Mouse (Mus musculus): ENCODE data around the gene Vmn1r149. TPM values are rescaled to one million over a fixed set of nuclear protein-coding genes. Genes with fewer than 3 reads are reported as not detected.

The Vmn1r149 gene
- not detected in 2 replicates for polyA plus RNA-seq (2015; fragmentation: Nextera tagmentation; extraction: Ambion mirVana)

DNA sequence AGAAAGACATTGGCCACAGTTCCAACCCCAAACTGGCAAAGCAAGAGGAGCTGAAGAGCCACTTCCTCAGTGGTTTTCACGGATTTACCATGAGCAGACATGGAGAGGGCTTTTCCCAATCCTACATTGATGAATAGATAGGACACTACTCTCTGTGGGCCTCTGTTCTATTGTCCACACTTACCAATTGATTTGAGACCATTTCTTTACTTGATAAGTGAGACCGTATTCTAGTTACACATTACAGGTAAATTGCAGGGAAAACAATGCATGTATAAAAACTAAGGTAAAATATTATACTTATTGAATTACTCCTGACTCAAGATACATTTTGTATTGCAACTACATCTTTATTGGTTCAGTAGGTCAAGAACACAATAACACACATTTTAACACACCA lies at the start of gene Vmn1r149:
Gene Vmn1r149 (minus strand): TSS at position 101 of the 400 bp plus-strand sequence.

DNA sequence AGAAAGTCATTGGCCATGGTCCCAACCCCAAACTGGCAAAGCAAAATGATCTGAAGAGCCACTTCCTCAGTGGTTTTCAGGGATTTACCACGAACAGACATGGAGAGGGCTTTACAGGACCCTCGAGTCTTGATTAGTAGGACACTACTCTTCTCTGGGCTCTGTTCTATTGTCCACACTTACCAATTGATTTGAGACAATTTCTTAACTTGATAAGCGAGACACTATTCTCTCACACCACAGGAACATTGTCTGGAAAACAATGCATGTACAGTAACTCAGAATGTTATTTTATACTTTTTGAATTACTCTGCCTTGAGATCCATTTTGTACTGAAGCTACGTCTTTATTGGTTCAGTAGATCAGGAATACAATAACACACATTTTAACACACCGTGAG lies 25.9 kb upstream of the Vmn1r149 start, which contains the start of gene Gm10665:
Gene Gm10665 (minus strand): TSS at position 101 of the 400 bp plus-strand sequence.

DNA sequence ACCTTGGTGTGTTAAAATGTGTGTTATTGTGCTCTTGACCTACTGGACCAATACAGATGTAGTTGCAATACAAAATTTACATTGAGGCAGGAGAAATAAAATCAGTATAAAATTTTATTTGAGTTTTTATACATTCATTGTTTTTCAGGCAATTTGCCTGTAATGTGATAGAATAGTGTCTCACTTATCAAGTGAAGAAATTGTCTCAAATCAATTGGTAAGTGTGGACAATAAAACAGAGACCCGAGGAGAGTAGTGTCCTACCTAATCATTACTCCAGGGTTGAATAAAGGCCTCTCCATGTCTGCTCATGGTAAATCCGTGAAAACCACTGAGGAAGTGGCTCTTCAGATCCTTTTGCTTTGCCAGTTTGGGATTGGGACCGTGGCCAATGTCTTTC lies 24.7 kb downstream of the Vmn1r149 start, which contains the start of gene Vmn1r148:
Gene Vmn1r148 (plus strand): TSS at position 301 of the 400 bp plus-strand sequence.

Other genes with a start within 250 kb of the Vmn1r149 start
- not detected in 2 replicates for gene Vmn1r143, start 248.9 kb downstream of the Vmn1r149 start, polyA plus RNA-seq (2015; fragmentation: Nextera tagmentation; extraction: Ambion mirVana)
- not detected in 2 replicates for gene Gm8653, start 237.0 kb downstream of the Vmn1r149 start, polyA plus RNA-seq (2015; fragmentation: Nextera tagmentation; extraction: Ambion mirVana)
- not detected in 2 replicates for gene Gm8453, start 208.7 kb downstream of the Vmn1r149 start, polyA plus RNA-seq (2015; fragmentation: Nextera tagmentation; extraction: Ambion mirVana)
- gene Gm4187, start 108.5 kb downstream of the Vmn1r149 start, polyA plus RNA-seq (2015; fragmentation: Nextera tagmentation; extraction: Ambion mirVana): not detected in 2 replicates
- gene Gm8660, start 67.2 kb downstream of the Vmn1r149 start, polyA plus RNA-seq (2015; fragmentation: Nextera tagmentation; extraction: Ambion mirVana): not detected in 2 replicates
- gene Vmn1r148, start 24.6 kb downstream of the Vmn1r149 start, polyA plus RNA-seq (2015; fragmentation: Nextera tagmentation; extraction: Ambion mirVana): not detected in 2 replicates
- gene Gm10665, start 25.8 kb upstream of the Vmn1r149 start, polyA plus RNA-seq (2015; fragmentation: Nextera tagmentation; extraction: Ambion mirVana): not detected in 2 replicates
- gene Vmn1r151, start 61.4 kb upstream of the Vmn1r149 start, polyA plus RNA-seq (2015; fragmentation: Nextera tagmentation; extraction: Ambion mirVana): not detected in 2 replicates
- not detected in 2 replicates for gene Vmn1r152, start 84.7 kb upstream of the Vmn1r149 start, polyA plus RNA-seq (2015; fragmentation: Nextera tagmentation; extraction: Ambion mirVana)
- not detected in 2 replicates for gene Gm8677, start 96.7 kb upstream of the Vmn1r149 start, polyA plus RNA-seq (2015; fragmentation: Nextera tagmentation; extraction: Ambion mirVana)
- gene Gm4201, start 127.1 kb upstream of the Vmn1r149 start, polyA plus RNA-seq (2015; fragmentation: Nextera tagmentation; extraction: Ambion mirVana): not detected in 2 replicates
- gene Gm4565, start 149.9 kb upstream of the Vmn1r149 start, polyA plus RNA-seq (2015; fragmentation: Nextera tagmentation; extraction: Ambion mirVana): 0.16 TPM in 1 of 2 replicates, not detected in the other
- not detected in 2 replicates for gene Vmn1r155, start 219.8 kb upstream of the Vmn1r149 start, polyA plus RNA-seq (2015; fragmentation: Nextera tagmentation; extraction: Ambion mirVana)